Mouse (Mus musculus) central nervous system, embryonic 18 days (tissue): ENCODE results near the gene Gm8267. TPM values are rescaled to one million over a fixed set of nuclear protein-coding genes. Genes with fewer than 3 reads are reported as not detected.

Source experiments
- polyA plus RNA-seq: library from polyadenylated mRNA; depleted of rRNA; stranded (reverse); fragments of >200 nt; gene quantifications from 2 replicates; pipeline ENCODE4 v1.2.3, GENCODE M21; 2012; rRNA removed

Gene Gm8267
- not detected in 2 replicates for polyA plus RNA-seq

DNA sequence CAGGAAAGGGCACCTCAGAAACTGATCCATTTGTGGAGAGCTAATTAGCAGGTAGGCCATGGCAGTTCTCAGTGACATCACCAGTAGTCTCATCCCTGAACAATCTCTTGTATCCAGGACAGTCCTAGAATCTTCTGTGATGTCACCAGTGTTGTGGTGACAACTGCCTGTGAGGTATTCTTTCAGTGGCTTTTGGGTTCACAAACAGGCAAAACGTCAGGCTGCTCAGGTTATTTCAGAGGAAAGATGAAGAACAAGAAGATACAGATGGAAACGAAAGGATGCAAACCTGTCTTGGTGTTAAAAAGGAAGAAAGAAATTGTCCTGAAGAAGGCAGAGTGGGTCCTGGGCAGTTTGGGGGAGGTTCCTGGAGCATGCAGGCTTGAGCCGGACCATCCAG is at the start of gene Gm8267:
Gene Gm8267 (minus strand): TSS at position 101 of the 400 bp plus-strand sequence.

DNA sequence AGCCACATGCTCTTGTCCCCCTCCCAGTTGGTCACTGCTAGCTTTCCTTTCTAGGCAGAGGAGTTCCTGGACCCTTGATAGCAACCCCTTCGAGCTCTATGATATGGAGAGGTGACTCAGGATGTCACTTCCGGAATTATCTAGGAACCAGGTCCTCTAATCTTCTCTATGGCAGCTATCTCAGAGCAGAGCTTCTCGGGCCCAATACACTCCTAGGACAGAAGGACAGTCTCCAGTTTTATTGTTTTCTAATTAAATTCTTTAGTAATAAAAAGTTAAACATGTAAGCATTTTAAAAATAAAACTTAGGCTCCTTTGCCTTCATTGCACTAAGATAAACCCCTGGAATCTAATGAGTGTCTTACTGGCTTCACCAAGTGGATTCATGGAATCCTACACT is 43.8 kb downstream of the Gm8267 start, which contains the start of gene Gm8257:
Gene Gm8257 (minus strand): TSS at position 101 of the 400 bp plus-strand sequence.

Other genes with a start within 250 kb of the Gm8267 start
- gene Gm17093, start 232.1 kb downstream of the Gm8267 start, polyA plus RNA-seq: not detected in 2 replicates
- not detected in 2 replicates for gene Gm8247, start 167.2 kb downstream of the Gm8267 start, polyA plus RNA-seq
- not detected in 2 replicates for gene Gm5624, start 122.4 kb downstream of the Gm8267 start, polyA plus RNA-seq
- not detected in 2 replicates for gene Gm8257, start 43.9 kb downstream of the Gm8267 start, polyA plus RNA-seq
- 0.83 and 1.0 TPM in 2 replicates for gene Ptgdr, start 109.0 kb upstream of the Gm8267 start, polyA plus RNA-seq
- gene Ptger2, start 237.9 kb upstream of the Gm8267 start, polyA plus RNA-seq: 0.73 and 0.94 TPM in 2 replicates